Mouse (Mus musculus) left cerebral cortex, adult 8-10 months (tissue): ENCODE data around the gene Tbc1d9. TPM values are rescaled to one million over a fixed set of nuclear protein-coding genes. Genes with fewer than 3 reads are reported as not detected.

ENCODE experiments used
- DNase-seq, 2 experiments: peaks; one replicate each; pipeline ENCODE4 v3.0.0; 2022; ENCODE audit warnings: low spot score in 2 of 2
- total RNA-seq, 4 experiments: library from RNA; stranded (reverse); gene quantifications; 2 replicates each; pipeline ENCODE4 v1.2.4; 2022

The Tbc1d9 gene
- total RNA-seq: 10 to 100 TPM; 85.2 to 96.3 (median 90.0) TPM

GRCm38 (mm10) chr8:83165235-83165930 lies at the start of gene Tbc1d9:
Gene Tbc1d9, plus strand, starts transcription at chr8:83165352.
- peak; percentile 50 to 69 for DNase-seq

DNA sequence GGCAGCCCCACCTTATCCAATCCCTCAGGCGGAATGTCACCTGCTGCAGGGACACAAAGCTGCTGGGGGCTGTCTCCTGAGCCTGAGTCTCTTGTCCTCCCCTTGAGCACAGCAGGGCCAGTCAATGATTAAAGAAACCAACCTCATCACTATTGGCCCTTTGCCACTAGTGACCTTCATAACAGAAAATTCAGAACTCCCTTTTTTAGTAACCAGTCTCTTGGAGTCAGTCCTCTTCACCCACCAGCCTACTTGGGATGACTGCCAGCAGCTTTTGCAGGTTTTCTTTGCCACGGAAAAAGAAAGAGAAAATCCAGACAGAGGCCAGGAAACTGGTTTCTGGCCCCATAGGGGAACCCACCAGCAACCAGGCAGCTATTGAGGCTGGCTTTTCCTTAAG lies 30.1 kb upstream of the Tbc1d9 start:
- DNase-seq: no peak

GRCm38 (mm10) chr8:83140068-83140467 lies 25.1 kb upstream of the Tbc1d9 start:
- no peak for DNase-seq

DNA sequence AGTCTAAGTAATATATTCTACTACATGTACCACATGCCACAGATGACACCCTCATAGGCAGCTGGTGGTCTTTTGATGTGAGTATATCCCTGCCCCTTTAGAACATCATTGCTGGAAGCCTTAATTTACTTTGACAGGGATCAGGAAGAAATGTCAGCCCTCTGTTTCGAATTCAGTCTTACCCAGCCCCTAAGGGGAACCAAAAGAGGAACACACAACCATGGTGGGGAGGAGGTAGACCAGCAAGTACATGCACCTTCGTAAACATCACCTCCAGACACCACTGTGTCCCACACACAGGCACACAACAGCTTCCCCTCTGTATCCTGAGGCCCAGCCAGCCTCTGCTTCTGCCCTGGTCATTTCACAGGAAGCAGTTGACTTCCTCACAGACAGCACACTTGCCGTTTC lies 24.4 kb upstream of the Tbc1d9 start:
- no peak for DNase-seq

- no peak for DNase-seq
Observed at GRCm38 (mm10) chr8:83141358-83141757, 23.8 kb upstream of the Tbc1d9 start.

- DNase-seq: no peak
Observed at GRCm38 (mm10) chr8:83144601-83145000, 20.6 kb upstream of the Tbc1d9 start.

- no peak for DNase-seq
Observed at GRCm38 (mm10) chr8:83145421-83145820, 19.7 kb upstream of the Tbc1d9 start.

- DNase-seq: no peak
Observed at GRCm38 (mm10) chr8:83149124-83149523, 16.0 kb upstream of the Tbc1d9 start.

GRCm38 (mm10) chr8:83152055-83152454 lies 13.1 kb upstream of the Tbc1d9 start:
- no peak for DNase-seq

DNA sequence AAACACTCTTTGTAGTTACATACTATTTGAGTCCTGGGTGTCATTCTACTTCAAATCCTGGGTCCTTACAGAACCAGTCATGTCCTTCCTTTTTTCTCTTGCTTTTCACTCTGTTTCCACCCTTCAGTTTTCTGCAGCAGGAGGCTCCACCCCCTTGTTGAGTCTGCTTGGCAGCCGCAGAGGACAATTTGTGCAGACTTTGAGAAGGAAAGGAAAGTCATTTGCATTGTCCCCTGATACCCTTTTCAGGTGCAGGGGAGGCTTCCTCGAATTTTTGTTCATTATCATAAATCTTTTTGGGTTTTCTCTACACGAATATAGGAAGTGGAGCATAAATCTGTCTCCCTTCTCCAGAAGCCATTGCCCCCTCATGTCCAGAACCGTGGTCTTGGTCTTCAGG lies 12.7 kb upstream of the Tbc1d9 start:
- no peak for DNase-seq

DNA sequence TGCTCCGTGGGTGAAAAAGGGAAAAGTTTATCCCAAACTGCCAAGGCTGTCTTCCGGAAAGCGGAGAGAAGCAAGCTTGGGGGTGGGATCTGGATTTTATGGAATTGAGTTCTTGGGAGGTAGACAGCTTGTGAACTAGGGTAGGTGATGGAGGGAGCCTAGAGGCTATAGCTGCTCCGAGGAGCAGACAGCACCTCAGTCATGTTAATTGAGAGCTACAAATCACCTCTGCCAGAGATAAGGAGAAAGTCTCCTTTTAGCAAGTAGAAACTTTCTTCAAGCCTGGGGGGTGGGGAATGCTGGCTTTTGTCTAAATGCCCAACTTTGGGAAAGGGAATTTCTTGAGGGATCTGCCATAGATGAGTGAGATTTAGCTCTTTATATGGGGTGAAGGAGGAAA lies 10.0 kb upstream of the Tbc1d9 start:
- no peak for DNase-seq

DNA sequence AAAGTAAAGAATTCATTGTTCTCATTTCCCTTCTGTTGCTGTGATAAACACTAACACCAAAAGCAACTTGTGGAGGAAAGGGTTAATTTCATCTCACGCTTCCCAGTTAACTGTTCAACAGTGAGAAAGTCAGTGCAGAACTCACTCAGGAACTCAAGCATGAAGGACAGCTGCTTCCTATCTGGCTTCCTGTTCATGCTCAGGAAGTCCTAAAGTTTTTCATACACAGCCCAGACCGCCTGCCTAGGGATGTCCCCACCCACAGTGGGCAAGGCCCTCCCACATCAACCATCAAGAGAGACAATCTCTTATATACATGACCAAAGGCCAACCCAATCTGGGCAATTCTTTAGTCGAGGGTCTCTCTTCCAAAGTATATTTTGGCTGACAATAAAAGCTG lies 6.2 kb upstream of the Tbc1d9 start:
- no peak for DNase-seq

DNA sequence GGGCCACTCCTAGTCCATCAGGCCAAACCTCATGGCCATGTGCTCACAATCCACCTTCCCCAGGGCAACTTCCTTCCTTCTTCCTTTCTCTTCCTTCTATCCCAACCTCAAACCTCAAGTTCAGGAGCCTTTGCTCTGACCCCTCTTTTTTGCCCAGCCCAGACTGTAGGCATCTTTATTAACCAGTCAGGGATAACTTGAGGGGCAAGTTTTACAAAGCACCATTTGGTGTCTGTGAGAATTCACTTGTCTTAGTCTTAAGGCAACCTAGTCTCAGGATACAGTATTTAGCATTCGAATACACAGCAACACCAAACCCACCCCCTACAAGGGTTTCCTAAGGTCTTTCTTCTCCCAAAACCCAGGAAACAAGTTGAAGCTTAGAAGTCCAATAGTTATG lies 5.5 kb upstream of the Tbc1d9 start:
- no peak for DNase-seq

- no peak for DNase-seq
Observed at GRCm38 (mm10) chr8:83160613-83161012, 4.5 kb upstream of the Tbc1d9 start.

- DNase-seq: peak; percentile 32 to 50
Observed at GRCm38 (mm10) chr8:83165931-83166867, 1.0 kb downstream of the Tbc1d9 start, which contains the start of gene Gm10645. Gene Gm10645, minus strand, starts transcription at chr8:83166170.

- DNase-seq: no peak
Observed at GRCm38 (mm10) chr8:83167932-83168331, 2.8 kb downstream of the Tbc1d9 start.

DNA sequence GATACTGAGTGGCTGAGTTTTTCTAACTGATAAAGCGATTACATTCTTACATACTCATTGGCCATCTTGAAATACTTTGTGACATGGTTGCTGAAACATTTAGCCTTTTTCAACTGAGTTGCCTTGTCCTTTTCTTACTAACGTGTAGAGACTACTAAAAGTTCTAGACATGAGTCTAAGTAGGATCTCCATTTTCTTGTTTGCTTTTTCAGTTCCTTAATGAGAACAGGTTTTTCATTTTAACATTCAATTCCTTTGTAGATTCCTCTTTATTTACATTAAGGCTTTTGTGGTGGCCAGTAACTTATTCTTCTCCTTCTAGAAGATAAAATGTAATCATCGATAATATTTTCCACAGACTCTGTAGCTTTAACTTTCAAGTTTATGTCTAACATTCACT lies 4.0 kb downstream of the Tbc1d9 start:
- DNase-seq: no peak

GRCm38 (mm10) chr8:83169709-83170108 lies 4.6 kb downstream of the Tbc1d9 start:
- no peak for DNase-seq

DNA sequence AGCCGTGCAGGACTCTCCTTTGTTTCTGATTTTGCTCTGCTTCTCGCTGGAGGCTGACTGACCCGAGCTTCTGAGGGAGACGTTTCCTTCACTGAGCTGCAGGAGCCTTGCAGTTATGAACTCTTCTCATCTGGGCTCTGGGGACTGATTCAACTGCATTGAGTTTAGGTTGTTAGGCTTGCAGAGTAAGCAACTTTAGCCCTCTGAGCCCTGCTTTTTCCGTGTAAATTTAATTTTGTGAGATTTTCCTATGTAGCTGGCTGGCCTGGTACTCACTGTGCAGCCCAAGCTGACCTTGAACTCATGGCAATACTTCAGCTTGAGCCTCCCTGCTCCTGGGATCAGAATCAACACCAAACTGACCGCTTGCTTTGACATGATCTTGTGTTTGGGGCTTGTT lies 5.7 kb downstream of the Tbc1d9 start:
- DNase-seq: no peak

GRCm38 (mm10) chr8:83175680-83176079 lies 10.5 kb downstream of the Tbc1d9 start:
- DNase-seq: no peak

DNA sequence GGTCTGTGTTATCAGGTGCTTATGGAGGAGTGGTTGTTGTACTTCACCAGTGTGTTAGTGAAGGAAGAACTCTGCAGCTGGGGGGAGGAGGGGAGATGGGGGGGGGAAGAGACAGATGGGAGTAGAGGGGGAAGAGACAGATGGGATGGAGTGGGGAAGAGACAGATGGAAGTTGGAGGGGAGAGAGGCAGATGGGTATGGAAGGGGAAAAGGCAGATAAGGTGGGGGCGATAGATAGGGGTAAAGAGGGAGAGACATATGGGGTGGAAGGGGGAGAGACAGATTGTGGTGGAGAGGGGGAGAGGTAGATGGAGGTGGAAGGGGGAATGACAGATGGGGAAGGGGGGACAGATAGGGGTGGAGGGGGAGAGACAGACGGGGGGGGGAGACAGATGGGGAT lies 11.6 kb downstream of the Tbc1d9 start:
- DNase-seq: no peak
